Mouse (Mus musculus) megakaryocyte, embryonic 14.5 days (primary cell): ENCODE data around the gene Acsl3.

Experiments
- FLI1 ChIP-seq: IDR thresholded peaks from 2 replicates; pipeline ENCODE4 v1.6.1; 2012; ENCODE audit warnings: low read length, inconsistent platforms, mixed read lengths
- GATA1 ChIP-seq: IDR thresholded peaks from 3 replicates; pipeline ENCODE4 v1.6.1; 2012; ENCODE audit warnings: mixed read lengths, low read length, inconsistent platforms, borderline replicate concordance

DNA sequence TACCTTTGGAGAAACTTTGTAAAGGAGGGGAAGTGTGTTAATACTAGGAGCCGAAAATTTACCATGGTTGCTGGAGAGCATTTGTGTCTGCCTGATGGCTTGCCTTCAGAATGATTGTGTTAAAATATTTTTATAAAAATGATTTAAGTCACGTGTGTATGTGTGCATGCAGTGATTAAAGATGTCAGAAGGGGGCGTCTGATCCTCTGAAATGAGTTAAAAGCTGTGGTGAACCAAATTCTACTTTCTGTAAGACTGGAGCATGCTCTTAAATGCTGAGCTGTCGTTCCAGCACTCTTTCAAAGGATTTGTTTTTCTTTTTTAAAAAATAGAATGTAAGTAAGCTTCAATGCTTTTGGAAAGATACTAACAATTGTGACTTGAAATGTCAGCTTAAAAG lies 49.7 kb downstream of the Acsl3 start:
- TF ChIP-seq GATA1 (no peak), FLI1 (no peak)
